Mouse (Mus musculus) C2C12 (cell line): ENCODE data around the gene Exd2.

ENCODE experiments used
- CEBPB ChIP-seq: IDR thresholded peaks from one replicate; pipeline ENCODE4 v1.6.1; 2011; ENCODE audit warnings: low read depth, mild to moderate bottlenecking, control low read depth, moderate library complexity
- CTCF ChIP-seq: IDR thresholded peaks from one replicate; pipeline ENCODE4 v1.5.1; 2011; ENCODE audit not compliant: control insufficient read depth, insufficient read depth, insufficient read length
- FOSL1 ChIP-seq: IDR thresholded peaks from one replicate; pipeline ENCODE4 v1.8.0; 2011; ENCODE audit warnings: mild to moderate bottlenecking, low read length; ENCODE audit not compliant: poor library complexity, insufficient read depth, severe bottlenecking
- MYOG ChIP-seq: IDR thresholded peaks from one replicate; pipeline ENCODE4 v1.6.1; 2011; ENCODE audit not compliant: control insufficient read depth, insufficient read length; ENCODE audit errors: extremely low read depth

GRCm38 (mm10) chr12:80483397-80483796, 20.5 kb downstream of the Exd2 start:
- TF ChIP-seq MYOG (no peak), FOSL1 (no peak), CTCF (no peak), CEBPB (no peak)
